Mouse (Mus musculus) G1E (cell line): ENCODE data around the gene Cmya5. TPM values are rescaled to one million over a fixed set of nuclear protein-coding genes. Genes with fewer than 3 reads are reported as not detected.

Experiments
- ATAC-seq: 2 replicates; pipeline ENCODE4 v1.8.0; 2016; ENCODE audit warnings: mild to moderate bottlenecking; ENCODE audit not compliant: insufficient number of reproducible peaks, poor library complexity, low FRiP score, severe bottlenecking; ENCODE audit errors: extremely low read depth
- DNase-seq: peaks from one replicate; pipeline ENCODE4 v3.0.0; 2012; ENCODE audit warnings: low spot score
- H3K27me3 ChIP-seq: 2 replicates; pipeline ENCODE4 v1.6.1; 2012; ENCODE audit warnings: mild to moderate bottlenecking, low read length, inconsistent platforms; ENCODE audit not compliant: insufficient read depth
- H3K36me3 ChIP-seq: replicated peaks from 2 replicates; pipeline ENCODE3; 2012; ENCODE audit warnings: mild to moderate bottlenecking, inconsistent platforms
- H3K4me1 ChIP-seq: 2 replicates; pipeline ENCODE4 v1.6.1; 2012; ENCODE audit warnings: low read depth, low read length, inconsistent platforms, mixed read lengths; ENCODE audit not compliant: insufficient read depth
- H3K4me3 ChIP-seq: 2 replicates; pipeline ENCODE4 v1.5.1; 2012; ENCODE audit warnings: low read depth, mild to moderate bottlenecking, inconsistent platforms, low read length, moderate library complexity, mixed read lengths
- H3K9me3 ChIP-seq: replicated peaks from 2 replicates; pipeline ENCODE4 v1.6.1; 2012; ENCODE audit warnings: inconsistent platforms
- CTCF ChIP-seq: IDR thresholded peaks from 2 replicates; pipeline ENCODE4 v1.5.1; 2012; ENCODE audit warnings: low read depth, low read length, inconsistent platforms, mixed read lengths
- GATA1 ChIP-seq: IDR thresholded peaks from 2 replicates; pipeline ENCODE4 v1.6.1; 2012; ENCODE audit warnings: borderline replicate concordance, low read length, inconsistent platforms, mixed read lengths
- GATA2 ChIP-seq: IDR thresholded peaks from 2 replicates; pipeline ENCODE4 v1.6.1; 2012; ENCODE audit warnings: low read depth, low read length, inconsistent platforms, borderline replicate concordance
- POLR2AphosphoS5 ChIP-seq: IDR thresholded peaks from 2 replicates; pipeline ENCODE4 v1.6.1; 2012; ENCODE audit warnings: low read depth, low read length, inconsistent platforms; ENCODE audit not compliant: insufficient replicate concordance
- TAL1 ChIP-seq: conservative IDR thresholded peaks from 2 replicates; pipeline ENCODE4 v1.6.1; 2012; ENCODE audit warnings: low read depth, low read length, inconsistent platforms, mixed read lengths
- polyA plus RNA-seq: library from polyadenylated mRNA; stranded (reverse); fragments of >175 nt; gene quantifications from 2 replicates; pipeline ENCODE4 v1.2.3, GENCODE M21; 2012
- total RNA-seq, 2 experiments: library from RNA; stranded (forward) in 1 of 2; stranded (reverse) in 1 of 2; fragments of 200-1000 nt in 1 of 2; fragments of >200 nt in 1 of 2; fragmentation: Nextera tagmentation in 1 of 2; gene quantifications; 2 replicates each; pipeline ENCODE4 v1.2.3; 2014 to 2017

The Cmya5 gene
- total and polyA plus RNA-seq, 3 experiments = 0.11 TPM; not detected in 2

DNA sequence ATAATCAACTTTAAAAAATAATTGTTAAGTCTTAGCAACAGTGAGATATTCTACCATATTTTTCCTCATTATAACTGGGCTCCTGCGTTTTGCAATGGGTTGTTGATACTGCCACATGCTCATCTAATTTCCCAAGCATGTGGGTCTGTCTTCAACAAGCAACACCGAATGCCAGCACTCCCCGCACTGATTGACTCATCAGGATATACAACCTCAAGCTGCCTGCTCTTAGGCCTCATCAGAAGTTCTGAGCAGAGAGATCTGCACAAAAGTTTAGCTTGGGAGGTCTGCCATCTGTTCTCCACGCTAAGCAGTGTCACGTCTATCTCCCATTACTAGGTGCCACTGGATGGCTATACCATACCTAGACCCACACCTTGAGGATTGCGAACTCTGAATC is 76.2 kb downstream of the Cmya5 start:
- Histone ChIP-seq H3K4me1 (no peaks in the 10 kb centered on the region), H3K27me3 (peaks cover 4% of the 10 kb centered on the region; the same call in 1 of the 2 replicates), H3K4me3 (no peak overlapping the region), H3K36me3 (no peaks in the 10 kb centered on the region), H3K9me3 (no peaks in the 10 kb centered on the region)
- DNase-seq (no peak), ATAC-seq (no peak)
- TF ChIP-seq GATA2 = no peak
- no peak for TF ChIP-seq POLR2AphosphoS5
- no peak for TF ChIP-seq CTCF
- no peak for TF ChIP-seq GATA1
- no peak for TF ChIP-seq TAL1

DNA sequence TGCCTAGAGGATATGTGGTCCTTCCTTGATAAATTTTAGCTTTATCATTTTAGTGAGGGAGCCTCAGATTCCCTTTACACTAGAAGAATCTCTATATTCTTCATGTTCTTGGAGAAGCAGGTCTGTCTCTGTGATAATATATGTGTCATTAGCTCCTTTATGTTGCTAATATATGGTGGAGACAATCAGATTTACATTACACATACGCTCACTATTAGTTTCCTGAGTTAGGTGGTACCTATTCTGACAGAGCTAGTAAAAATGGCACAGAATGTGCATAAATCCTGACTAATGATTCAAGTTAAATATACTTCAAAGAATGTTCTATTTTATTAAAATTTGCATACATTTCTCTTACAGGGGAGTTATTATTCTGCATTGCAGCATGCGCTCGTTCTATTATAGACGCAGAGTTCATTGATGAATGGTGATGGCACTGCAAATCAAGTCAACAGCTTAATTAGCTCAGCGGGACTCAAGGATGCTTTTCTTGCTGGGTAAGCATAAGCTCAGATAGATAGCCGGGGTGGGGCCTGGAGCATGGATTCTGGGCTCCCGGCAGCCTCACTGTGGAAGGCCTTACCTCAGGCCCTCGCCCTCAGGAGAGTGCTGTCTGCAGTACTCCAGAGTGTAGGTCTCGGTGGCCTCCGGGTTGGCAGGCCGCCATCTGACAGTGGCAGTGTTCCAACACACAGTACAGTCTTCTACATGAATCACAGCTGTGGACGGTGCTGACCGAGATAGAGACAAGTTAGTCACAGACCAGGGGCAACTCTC is 81.5 kb downstream of the Cmya5 start:
- ATAC-seq = no peak
- H3K4me3 ChIP-seq = no peak overlapping the region
- DNase-seq = no peak
- no peaks in the 10 kb centered on the region for H3K36me3 ChIP-seq
- no peaks in the 10 kb centered on the region for H3K9me3 ChIP-seq
- peaks cover 5% of the 10 kb centered on the region; the same call in 1 of the 2 replicates for H3K27me3 ChIP-seq
- no peaks in the 10 kb centered on the region for H3K4me1 ChIP-seq
- no peak for TF ChIP-seq TAL1
- TF ChIP-seq GATA2 = no peak
- no peak for TF ChIP-seq GATA1

DNA sequence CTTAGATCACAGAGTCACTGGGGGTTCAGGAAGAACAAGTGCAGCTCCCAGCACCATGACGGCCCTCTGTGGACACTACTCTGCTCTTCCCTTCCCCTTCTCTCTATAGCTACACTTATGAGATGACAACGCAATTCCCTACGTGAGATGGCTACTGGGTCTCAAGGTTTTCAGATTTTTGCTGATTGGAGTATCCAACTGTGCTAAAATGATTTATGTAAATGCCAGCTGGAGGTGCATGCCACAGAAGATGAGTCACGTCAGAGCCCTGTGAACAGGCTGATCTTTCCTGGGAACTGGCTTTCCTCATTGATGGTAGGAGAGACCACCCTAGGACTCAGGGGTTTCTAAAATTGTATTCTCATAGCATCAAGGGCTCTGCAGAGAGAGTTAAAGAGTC is 83.2 kb downstream of the Cmya5 start:
- H3K4me1 ChIP-seq = no peaks in the 10 kb centered on the region

DNA sequence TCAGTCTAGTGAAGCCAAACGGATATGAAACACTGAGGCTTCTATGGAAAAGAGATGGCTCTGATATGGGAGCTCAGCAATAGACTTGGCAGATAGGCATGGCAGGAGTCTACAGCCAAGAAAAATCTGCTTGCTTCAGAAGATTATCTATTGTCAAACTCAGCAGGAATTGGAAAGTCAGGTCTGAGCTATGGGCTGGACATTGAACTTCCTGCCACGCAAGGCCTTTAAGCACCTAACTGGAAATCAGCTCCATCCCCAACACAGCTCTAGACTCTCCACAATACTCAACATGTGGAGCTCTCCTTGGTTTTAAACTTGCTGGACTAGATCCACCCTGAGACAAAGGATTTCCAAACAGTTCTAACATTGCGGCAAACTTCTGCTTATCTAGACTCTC is 84.1 kb downstream of the Cmya5 start:
- H3K4me3 ChIP-seq = no peak overlapping the region
- H3K27me3 ChIP-seq = peaks cover 9% of the 10 kb centered on the region
- DNase-seq (no peak), ATAC-seq (no peak)
- H3K4me1 ChIP-seq = no peaks in the 10 kb centered on the region
- H3K36me3 ChIP-seq = no peaks in the 10 kb centered on the region
- H3K9me3 ChIP-seq = no peaks in the 10 kb centered on the region
- no peak for TF ChIP-seq TAL1
- no peak for TF ChIP-seq CTCF
- no peak for TF ChIP-seq GATA1
- TF ChIP-seq GATA2 = no peak
- TF ChIP-seq POLR2AphosphoS5 = no peak

More for the DNA sequence above, 83.2 kb downstream of the Cmya5 start:
- H3K9me3 ChIP-seq = no peaks in the 10 kb centered on the region
- no peak for TF ChIP-seq CTCF
- TF ChIP-seq GATA2 = no peak
- TF ChIP-seq TAL1 = no peak
- no peak for TF ChIP-seq POLR2AphosphoS5
- H3K36me3 ChIP-seq = no peaks in the 10 kb centered on the region
- no peak for ATAC-seq
- DNase-seq = no peak
- H3K27me3 ChIP-seq = peaks cover 5% of the 10 kb centered on the region
- no peak overlapping the region for H3K4me3 ChIP-seq

DNA sequence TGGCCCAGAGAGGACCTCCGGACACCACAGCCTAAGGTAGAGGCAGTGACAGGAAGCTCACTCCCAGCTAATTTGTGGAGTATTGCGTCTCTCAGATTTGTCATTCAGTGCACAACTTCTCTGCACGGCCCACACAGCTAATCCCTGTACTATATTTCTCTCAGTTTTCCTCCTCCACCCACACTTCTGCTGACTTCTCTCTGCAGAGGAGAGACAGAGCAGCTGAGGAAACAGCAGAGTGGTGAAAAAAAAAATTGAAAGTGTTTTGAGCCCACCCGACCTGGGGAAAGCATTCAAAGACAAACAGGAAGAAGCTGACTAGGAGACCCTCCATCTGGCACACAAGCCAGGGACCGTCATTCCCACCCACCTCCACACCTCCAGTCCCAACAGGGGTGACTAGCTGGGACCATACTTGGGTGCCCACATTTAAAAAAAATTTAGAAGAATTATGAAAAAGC is 85.9 kb downstream of the Cmya5 start:
- Histone ChIP-seq H3K4me1 (no peaks in the 10 kb centered on the region), H3K4me3 (no peak overlapping the region), H3K9me3 (no peaks in the 10 kb centered on the region), H3K36me3 (no peaks in the 10 kb centered on the region), H3K27me3 (peaks cover 12% of the 10 kb centered on the region)
- TF ChIP-seq CTCF = no peak
- TF ChIP-seq GATA2 = no peak
- no peak for TF ChIP-seq TAL1
- no peak for DNase-seq
- no peak for ATAC-seq

DNA sequence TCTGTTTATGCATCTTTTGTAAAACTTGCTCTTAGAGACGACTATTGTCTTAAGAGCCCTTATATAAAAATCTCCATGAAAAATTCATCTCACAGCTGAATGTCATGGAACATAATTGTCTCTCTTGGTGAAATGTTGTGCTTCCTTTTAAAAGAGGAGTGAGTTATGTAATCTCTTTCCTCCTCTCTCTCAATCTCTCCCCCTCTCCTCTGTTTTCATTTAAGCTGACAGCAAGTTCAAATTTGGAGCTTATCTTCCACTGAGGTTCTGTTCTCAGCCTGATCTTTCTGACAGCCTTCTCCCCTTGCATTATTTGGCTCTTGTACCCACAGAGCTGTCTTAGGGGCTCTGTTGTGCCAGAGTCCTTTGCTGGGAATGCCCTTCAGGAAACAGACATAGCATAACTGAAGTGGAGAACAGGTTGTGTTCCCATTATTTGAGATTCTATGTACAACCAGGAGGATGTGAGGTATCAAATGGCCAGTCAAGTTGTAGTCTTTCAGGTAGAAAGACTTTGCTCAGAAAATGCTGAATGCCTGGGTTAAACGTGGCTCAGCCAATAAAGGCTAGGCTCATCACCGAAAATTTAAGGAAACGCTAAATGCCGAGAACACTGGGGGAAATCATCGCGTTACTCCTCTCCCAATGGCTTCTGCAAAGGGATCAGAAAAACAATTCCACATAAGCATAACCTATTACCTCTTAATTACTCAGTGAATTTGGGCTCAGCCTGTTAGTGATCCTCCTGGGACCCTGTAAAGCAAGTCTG is 86.8 kb downstream of the Cmya5 start:
- Histone ChIP-seq H3K9me3 (no peaks in the 10 kb centered on the region), H3K4me3 (no peak overlapping the region), H3K27me3 (peaks cover 9% of the 10 kb centered on the region; the same call in 1 of the 2 replicates), H3K4me1 (no peaks in the 10 kb centered on the region), H3K36me3 (no peaks in the 10 kb centered on the region)
- DNase-seq = no peak
- no peak for ATAC-seq
- TF ChIP-seq GATA2 = no peak
- TF ChIP-seq GATA1 = no peak
- no peak for TF ChIP-seq TAL1
- TF ChIP-seq POLR2AphosphoS5 = no peak
- no peak for TF ChIP-seq CTCF
